Mouse (Mus musculus) midbrain, postnatal 0 days (tissue): ENCODE measurements around the gene Pds5b. TPM values are rescaled to one million over a fixed set of nuclear protein-coding genes. Genes with fewer than 3 reads are reported as not detected.
"Not testable (repeated sequence)": the region's sequence is repeated elsewhere in the genome, so short reads cannot be mapped to it uniquely, and the experiment has no call there.

Experiments
- ATAC-seq: fragments of 200-750 bp; cut with Nextera tagmentation; 2 replicates; pipeline ENCODE4 v1.8.0; 2017; ENCODE audit warnings: moderate number of reproducible peaks, mild to moderate bottlenecking, moderate TSS enrichment, moderate library complexity; ENCODE audit not compliant: low FRiP score
- DNase-seq: peaks from one replicate; pipeline ENCODE4 v3.0.0-alpha.2; 2015; ENCODE audit warnings: low spot score
- H3K27ac ChIP-seq: fragments of 300-500 bp; sonication (generic); 2 replicates; pipeline ENCODE4 v1.5.1; 2014; ENCODE audit warnings: low read depth, mild to moderate bottlenecking, low read length, mixed read lengths
- H3K27me3 ChIP-seq: fragments of 300-500 bp; sonication (generic); 2 replicates; pipeline ENCODE4 v1.6.1; 2014; ENCODE audit warnings: low read length, control low read depth, mixed read lengths; ENCODE audit not compliant: insufficient read depth
- H3K36me3 ChIP-seq: fragments of 300-500 bp; sonication (generic); 2 replicates; pipeline ENCODE4 v1.6.1; 2014; ENCODE audit warnings: low read length, control low read depth, mixed read lengths; ENCODE audit not compliant: insufficient read depth
- H3K4me1 ChIP-seq: fragments of 300-500 bp; sonication (generic); 2 replicates; pipeline ENCODE4 v1.6.1; 2014; ENCODE audit warnings: mild to moderate bottlenecking, control low read depth, antibody characterized with exemption, low read length, mixed read lengths; ENCODE audit not compliant: insufficient read depth
- H3K4me2 ChIP-seq: fragments of 300-500 bp; sonication (generic); 2 replicates; pipeline ENCODE4 v1.6.1; 2014; ENCODE audit warnings: low read depth, mild to moderate bottlenecking, low read length, mixed read lengths; ENCODE audit not compliant: poor library complexity, severe bottlenecking
- H3K4me3 ChIP-seq: fragments of 300-500 bp; sonication (generic); 2 replicates; pipeline ENCODE4 v1.5.1; 2014; ENCODE audit warnings: low read depth, mild to moderate bottlenecking, low read length, moderate library complexity
- H3K9ac ChIP-seq: fragments of 300-500 bp; sonication (generic); replicated peaks from 2 replicates; pipeline ENCODE4 v1.6.1; 2014; ENCODE audit warnings: mild to moderate bottlenecking, low read length, moderate library complexity, mixed read lengths; ENCODE audit not compliant: poor library complexity, severe bottlenecking
- H3K9me3 ChIP-seq: fragments of 300-500 bp; sonication (generic); 2 replicates; pipeline ENCODE4 v1.6.1; 2016; ENCODE audit warnings: low read length, control low read depth
- CTCF ChIP-seq: IDR thresholded peaks from 2 replicates; pipeline ENCODE4 v1.5.1; 2016; ENCODE audit warnings: antibody characterized with exemption, mild to moderate bottlenecking
- WGBS: fragments of 180-500 bp; shearing (Covaris S2); extraction: QIAGEN DNeasy Blood & Tissue Kit; methylation state at CpG from one replicate; pipeline ENCODE4 v1.1.7; 2014; 5-methylcytosine and 5-hydroxymethylcytosine counted together
- polyA plus RNA-seq: library from polyadenylated mRNA; unstranded; fragments of >200 nt; fragmentation: Nextera tagmentation; extraction: Ambion mirVana; gene quantifications from 2 replicates; pipeline ENCODE4 v1.2.1, GENCODE M21; 2015
- total RNA-seq: library from RNA; depleted of rRNA; stranded (reverse); fragments of >200 nt; gene quantifications from 2 replicates; pipeline ENCODE4 v1.2.3, GENCODE M21; 2014

Pds5b gene
- total and polyA plus RNA-seq, 2 experiments from 2014 or later, result 18.8 to 44.1 TPM

DNA sequence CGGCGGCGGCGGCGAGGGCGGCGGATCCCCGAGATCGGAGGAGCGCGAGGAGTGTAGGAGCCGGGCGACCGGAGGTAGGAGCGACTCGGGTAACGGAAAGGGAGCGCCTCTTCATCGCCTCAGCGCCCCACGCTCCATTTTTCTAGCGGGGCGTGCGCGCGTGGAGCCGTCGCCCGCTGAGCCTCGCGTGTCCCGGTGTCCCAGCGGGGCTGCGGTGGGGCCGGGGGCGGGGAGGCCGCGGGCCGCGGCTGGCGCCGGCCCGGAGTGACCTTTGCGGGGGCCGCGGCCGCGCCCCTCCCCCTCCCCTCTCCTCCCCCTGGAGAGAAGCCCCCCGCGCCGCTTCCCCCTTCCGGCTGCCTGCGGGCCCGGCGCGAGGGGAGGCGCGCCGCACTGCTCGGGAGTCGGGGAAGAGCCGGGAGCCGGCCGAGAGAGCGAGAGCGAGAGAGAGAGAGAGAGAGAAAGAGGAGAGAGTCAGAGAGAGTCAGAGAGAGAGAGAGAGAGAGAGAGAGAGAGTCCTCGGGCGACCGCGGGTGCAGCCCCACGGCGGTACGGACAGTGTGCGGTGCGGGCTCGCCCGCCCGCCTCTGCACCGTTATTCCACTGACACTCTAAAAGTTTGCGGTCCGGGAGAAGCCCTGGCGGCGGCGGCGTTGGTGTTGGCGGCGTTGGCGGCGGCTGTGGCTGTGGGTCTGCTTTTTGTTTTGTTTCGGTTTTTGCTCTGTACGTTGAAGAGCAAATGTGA lies 512 bp downstream of the Pds5b start:
- peak overlapping the region; percentile 91 for H3K4me3 ChIP-seq
- peak overlapping the region; percentile 89 for H3K9ac ChIP-seq
- peak overlapping the region; percentile 86 for H3K27ac ChIP-seq
- H3K27me3 ChIP-seq, result no peaks in the 10 kb centered on the region
- H3K36me3 ChIP-seq, result no peaks in the 10 kb centered on the region
- no peak for TF ChIP-seq CTCF
- H3K4me1 ChIP-seq, result peaks cover 6% of the 10 kb centered on the region; the same call in 1 of the 2 replicates
- no peaks in the 10 kb centered on the region for H3K9me3 ChIP-seq
- H3K4me2 ChIP-seq, result peak overlapping the region; percentile 50
- WGBS, result under 1% methylated on average over 39 of the region's 91 CpGs
- ATAC-seq (peak; percentile 54), DNase-seq (peak; percentile 40)

DNA sequence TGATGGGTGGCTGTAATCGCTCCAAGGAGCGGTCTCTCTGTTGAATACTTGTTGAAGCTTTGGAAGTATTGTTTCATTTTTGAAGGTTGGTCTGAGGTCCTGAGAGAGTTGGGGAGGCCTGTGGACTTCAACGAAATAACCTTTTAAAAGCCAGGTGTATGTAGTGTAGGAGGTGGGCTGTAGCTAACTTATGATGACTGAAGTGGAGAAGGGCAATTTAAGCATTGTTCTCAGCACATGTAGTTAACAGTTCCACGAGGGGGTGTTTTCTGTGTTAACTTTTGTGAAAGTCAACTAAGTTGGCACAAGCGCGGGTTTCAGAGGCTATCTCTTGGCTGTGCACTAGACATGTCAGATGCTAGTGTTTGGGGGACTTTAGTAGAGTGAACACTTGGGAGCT lies 1.3 kb downstream of the Pds5b start:
- H3K9ac ChIP-seq, result peak overlapping the region; percentile 89
- ATAC-seq, result no peak

DNA sequence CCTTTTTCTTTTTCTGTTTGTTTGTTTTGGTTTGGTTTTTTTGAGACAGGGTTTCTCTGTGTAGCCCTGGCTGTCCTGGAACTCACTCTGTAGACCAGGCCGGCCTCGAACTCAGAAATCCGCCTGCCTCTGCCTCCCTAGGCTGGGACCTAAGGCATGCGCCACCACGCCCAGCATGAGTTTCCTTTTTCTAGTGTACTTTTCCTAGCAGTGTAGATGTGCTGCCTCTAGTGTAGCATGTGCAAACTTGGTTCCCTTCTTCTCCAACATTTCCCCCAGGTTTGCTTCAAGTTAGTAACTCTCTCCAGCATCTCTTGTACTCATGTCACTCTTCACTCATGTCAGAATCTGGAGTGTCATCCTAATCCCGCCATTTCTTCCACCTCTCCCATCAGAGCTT lies 9.3 kb downstream of the Pds5b start:
- not testable (repeated sequence) for H3K27me3 ChIP-seq, ATAC-seq, H3K36me3 ChIP-seq, DNase-seq, H3K27ac ChIP-seq, H3K4me1 ChIP-seq, H3K9me3 ChIP-seq, H3K4me3 ChIP-seq, H3K4me2 ChIP-seq, H3K9ac ChIP-seq
- WGBS, result 96% methylated on average over 6 of the region's 6 CpGs

More for the DNA sequence above, 1.3 kb downstream of the Pds5b start:
- no peak for TF ChIP-seq CTCF
- H3K4me2 ChIP-seq, result peak overlapping the region; percentile 50
- H3K4me1 ChIP-seq, result peaks cover 6% of the 10 kb centered on the region; the same call in 1 of the 2 replicates
- WGBS, result 49% methylated on average over 6 of the region's 6 CpGs
- H3K9me3 ChIP-seq, result no peaks in the 10 kb centered on the region
- no peaks in the 10 kb centered on the region for H3K36me3 ChIP-seq
- DNase-seq, result no peak
- H3K27me3 ChIP-seq, result no peaks in the 10 kb centered on the region
- H3K27ac ChIP-seq, result no peak overlapping the region
- peak overlapping the region; percentile 91 for H3K4me3 ChIP-seq

DNA sequence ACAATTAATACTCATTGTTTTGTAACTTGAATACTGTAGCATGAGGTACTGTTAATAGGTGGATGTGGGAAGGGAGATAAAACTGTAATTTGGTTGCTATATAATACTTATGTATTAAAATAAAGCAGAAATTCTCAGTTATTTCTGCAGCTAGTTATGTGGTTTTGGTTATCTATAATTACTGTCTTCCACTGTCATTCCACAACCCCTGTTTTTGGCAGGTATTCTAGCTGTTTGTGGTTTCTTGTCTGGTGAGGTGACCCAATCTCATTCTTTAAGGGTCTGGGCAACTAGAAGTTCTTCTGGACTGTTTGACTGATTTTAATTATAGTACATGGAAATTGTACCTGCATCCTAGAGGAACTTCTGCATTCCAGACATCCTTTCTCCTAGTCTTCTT lies 17.1 kb downstream of the Pds5b start:
- no peaks in the 10 kb centered on the region for H3K36me3 ChIP-seq
- no peak overlapping the region for H3K27ac ChIP-seq
- ATAC-seq (no peak), DNase-seq (no peak)
- H3K9me3 ChIP-seq, result no peaks in the 10 kb centered on the region
- H3K4me1 ChIP-seq, result no peaks in the 10 kb centered on the region
- no peak overlapping the region for H3K4me2 ChIP-seq
- no peak overlapping the region for H3K9ac ChIP-seq
- TF ChIP-seq CTCF, result no peak
- H3K4me3 ChIP-seq, result no peak overlapping the region
- H3K27me3 ChIP-seq, result no peaks in the 10 kb centered on the region

DNA sequence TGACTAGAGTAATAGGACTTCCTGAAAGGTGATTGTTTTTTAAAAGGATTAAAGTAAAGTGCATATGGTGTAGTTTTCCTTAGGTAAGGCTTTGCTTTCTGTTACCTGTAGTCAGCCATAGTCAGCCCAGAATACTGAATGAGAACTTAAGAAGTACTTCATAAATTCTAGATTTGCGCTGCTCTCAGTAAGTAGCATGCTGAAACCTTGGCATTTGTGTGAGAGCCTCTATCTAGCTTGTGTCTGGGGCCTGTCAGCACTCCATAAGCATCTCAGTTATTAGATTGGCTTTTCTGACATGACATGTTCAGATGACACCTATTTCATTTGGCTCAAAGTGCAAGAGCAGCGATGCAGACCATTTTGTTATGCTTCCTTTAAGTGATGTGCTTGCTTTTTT lies 19.7 kb downstream of the Pds5b start:
- whole genome bisulfite sequencing, result 93% methylated on average over 2 of the region's 2 CpGs

DNA sequence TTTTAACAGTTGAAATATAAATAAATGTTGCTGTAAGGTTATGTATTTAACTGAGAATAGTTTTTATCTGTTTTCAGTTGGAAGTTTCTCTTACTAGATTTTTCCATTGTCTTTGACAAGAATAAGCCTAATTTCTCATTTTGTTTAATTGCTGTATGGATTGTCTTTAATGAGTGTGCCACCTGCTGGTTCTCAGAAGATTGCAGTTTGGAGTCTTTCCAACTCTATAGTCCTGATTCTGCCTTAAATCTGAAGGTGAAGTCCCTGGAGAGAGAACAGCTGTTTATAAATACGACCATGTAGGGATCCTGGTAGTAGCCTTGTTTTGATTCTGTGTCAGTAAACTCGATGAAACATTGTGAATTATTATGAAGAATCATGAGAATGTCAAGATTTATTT lies 29.2 kb downstream of the Pds5b start:
- ATAC-seq (no peak), DNase-seq (peak; percentile 53)
- Histone ChIP-seq H3K4me3 (no peak overlapping the region), H3K9me3 (no peaks in the 10 kb centered on the region), H3K27ac (no peak overlapping the region), H3K27me3 (no peaks in the 10 kb centered on the region), H3K9ac (no peak overlapping the region), H3K4me2 (no peak overlapping the region), H3K4me1 (no peaks in the 10 kb centered on the region), H3K36me3 (no peaks in the 10 kb centered on the region)
- WGBS, result 66% methylated on average over 2 of the region's 2 CpGs
- TF ChIP-seq CTCF, result peak; percentile 70

More for the DNA sequence above, 19.7 kb downstream of the Pds5b start:
- Histone ChIP-seq H3K27me3 (no peaks in the 10 kb centered on the region), H3K36me3 (no peaks in the 10 kb centered on the region), H3K9ac (no peak overlapping the region), H3K4me1 (no peaks in the 10 kb centered on the region), H3K27ac (no peak overlapping the region), H3K4me3 (no peak overlapping the region), H3K4me2 (no peak overlapping the region), H3K9me3 (no peaks in the 10 kb centered on the region)
- TF ChIP-seq CTCF, result no peak
- ATAC-seq, result no peak
- DNase-seq, result no peak

DNA sequence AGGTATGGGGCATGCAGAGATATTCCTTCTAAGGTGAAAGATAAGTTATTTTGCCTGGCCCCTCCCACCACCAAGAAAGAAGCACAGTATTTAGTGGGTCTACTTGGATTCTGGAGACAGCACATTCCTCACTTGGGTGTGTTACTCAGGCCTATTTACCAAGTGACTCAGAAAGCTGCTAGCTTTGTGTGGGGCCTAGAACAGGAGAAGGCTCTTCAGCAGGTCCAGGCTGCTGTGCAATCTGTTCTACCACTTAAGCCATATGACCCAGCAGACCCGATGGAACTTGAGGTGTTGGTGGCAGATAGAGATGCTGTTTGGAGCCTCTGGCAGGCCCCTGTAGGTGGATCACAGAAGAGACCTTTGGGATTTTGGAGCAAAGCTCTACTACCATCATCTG lies 33.1 kb downstream of the Pds5b start:
- H3K27me3 ChIP-seq, H3K27ac ChIP-seq, H3K4me3 ChIP-seq, H3K36me3 ChIP-seq, H3K4me1 ChIP-seq, DNase-seq, H3K9me3 ChIP-seq, ATAC-seq, H3K4me2 ChIP-seq, H3K9ac ChIP-seq: not testable (repeated sequence)
- 100% methylated on average over 1 of the region's 1 CpGs for WGBS

DNA sequence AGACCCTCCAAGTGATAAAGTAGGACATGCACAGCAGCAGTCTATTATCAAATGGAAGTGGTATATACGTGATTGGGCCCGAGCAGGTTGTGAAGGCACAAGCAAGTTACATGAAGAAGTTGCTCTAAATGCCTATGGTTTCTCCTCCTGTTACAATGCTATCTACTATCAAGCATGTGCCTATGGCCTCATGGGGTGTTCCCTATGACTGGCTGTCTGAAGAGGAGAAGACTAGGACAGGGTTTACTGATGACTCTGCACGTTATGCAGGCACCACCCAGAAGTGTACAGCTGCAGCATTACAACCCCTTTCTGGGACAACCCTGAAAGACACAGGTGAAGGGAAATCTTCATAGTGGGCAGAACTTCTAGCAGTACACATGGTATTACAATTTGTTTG lies 33.6 kb downstream of the Pds5b start:
- not testable (repeated sequence) for H3K9me3 ChIP-seq, H3K27me3 ChIP-seq, H3K4me1 ChIP-seq, H3K9ac ChIP-seq, ATAC-seq, H3K27ac ChIP-seq, DNase-seq, H3K36me3 ChIP-seq, H3K4me3 ChIP-seq, H3K4me2 ChIP-seq
- 95% methylated on average over 3 of the region's 3 CpGs for WGBS
